Mouse (Mus musculus): ENCODE data around the gene Gm13889. TPM values are rescaled to one million over a fixed set of nuclear protein-coding genes. Genes with fewer than 3 reads are reported as not detected.
A peak's percentile ranks its signal among the peaks of the same experiment; 100 is the strongest.

Gene Gm13889
- polyA plus RNA-seq, 1 experiment from 2014 or later = 6.0 TPM

GRCm38 (mm10) chr2:93957785-93958175, 779 bp upstream of the Gm13889 start:
- no peak overlapping the region for H3K27ac ChIP-seq (replicated peaks)
- WGBS = 41% methylated on average over 8 of the region's 8 CpGs
- H3K4me2 ChIP-seq (replicated peaks) = peak overlapping the region; percentile 93
- H3K9ac ChIP-seq = no peak overlapping the region
- no peak for ATAC-seq (ENCODE audit: insufficient number of reproducible peaks, low FRiP score, low TSS enrichment, low read depth)
- H3K4me3 ChIP-seq (replicated peaks) = peak overlapping the region; percentile 62; the same call in 1 of the 2 replicates
- no peaks in the 10 kb centered on the region for H3K9me3 ChIP-seq (replicated peaks)
- H3K36me3 ChIP-seq = no peaks in the 10 kb centered on the region
- H3K27me3 ChIP-seq = peaks cover 56% of the 10 kb centered on the region
- H3K4me1 ChIP-seq = peaks cover 28% of the 10 kb centered on the region

- Histone ChIP-seq H3K4me2 (replicated peaks) (peak overlapping the region; percentile 93), H3K27me3 (peaks cover 56% of the 10 kb centered on the region), H3K4me3 (replicated peaks) (peak overlapping the region; percentile 62), H3K4me1 (peaks cover 28% of the 10 kb centered on the region), H3K9me3 (replicated peaks) (no peaks in the 10 kb centered on the region), H3K9ac (peak overlapping the region; percentile 29), H3K27ac (replicated peaks) (peak overlapping the region; percentile 61), H3K36me3 (no peaks in the 10 kb centered on the region)
- peak; percentile 52 for ATAC-seq (ENCODE audit: insufficient number of reproducible peaks, low FRiP score, low TSS enrichment, low read depth)
- WGBS = under 1% methylated on average over 44 of the region's 44 CpGs
Observed at GRCm38 (mm10) chr2:93956331-93956801, 635 bp downstream of the Gm13889 start.

- no peak for ATAC-seq (ENCODE audit: insufficient number of reproducible peaks, low FRiP score, low TSS enrichment, low read depth)
- H3K36me3 ChIP-seq = no peaks in the 10 kb centered on the region
- H3K9ac ChIP-seq = peak overlapping the region; percentile 29
- H3K4me3 ChIP-seq (replicated peaks) = peak overlapping the region; percentile 62
- H3K9me3 ChIP-seq (replicated peaks) = no peaks in the 10 kb centered on the region
- peak overlapping the region; percentile 61; the same call in 1 of the 2 replicates for H3K27ac ChIP-seq (replicated peaks)
- under 1% methylated on average over 31 of the region's 31 CpGs for WGBS
- H3K4me1 ChIP-seq = peaks cover 28% of the 10 kb centered on the region
- H3K27me3 ChIP-seq = peaks cover 56% of the 10 kb centered on the region
- H3K4me2 ChIP-seq (replicated peaks) = peak overlapping the region; percentile 93
Observed at GRCm38 (mm10) chr2:93955886-93956285, 1.1 kb downstream of the Gm13889 start.

GRCm38 (mm10) chr2:93954781-93955578, 2.0 kb downstream of the Gm13889 start:
- ATAC-seq (ENCODE audit: insufficient number of reproducible peaks, low FRiP score, low TSS enrichment, low read depth) = no peak
- 1% methylated on average over 32 of the region's 32 CpGs for WGBS
- Histone ChIP-seq H3K4me1 (peaks cover 28% of the 10 kb centered on the region), H3K36me3 (no peaks in the 10 kb centered on the region), H3K9me3 (replicated peaks) (no peaks in the 10 kb centered on the region), H3K27me3 (peaks cover 56% of the 10 kb centered on the region), H3K27ac (replicated peaks) (no peak overlapping the region), H3K4me2 (replicated peaks) (peak overlapping the region; percentile 93), H3K4me3 (replicated peaks) (peak overlapping the region; percentile 62), H3K9ac (0 out of 2 replicates have a peak overlapping the region, but pooled peaks have one; percentile 12)

- WGBS = 82% methylated on average over 9 of the region's 9 CpGs
- H3K4me3 ChIP-seq (replicated peaks) = no peak overlapping the region
Observed at GRCm38 (mm10) chr2:93953726-93954125, 3.3 kb downstream of the Gm13889 start.

GRCm38 (mm10) chr2:93946976-93947375, 10.0 kb downstream of the Gm13889 start:
- no peak overlapping the region for H3K4me2 ChIP-seq (replicated peaks)
- no peak overlapping the region for H3K4me3 ChIP-seq (replicated peaks)
- no peaks in the 10 kb centered on the region for H3K36me3 ChIP-seq
- H3K9ac ChIP-seq = no peak overlapping the region
- ATAC-seq (ENCODE audit: insufficient number of reproducible peaks, low FRiP score, low TSS enrichment, low read depth) = no peak
- no peaks in the 10 kb centered on the region for H3K27me3 ChIP-seq
- H3K4me1 ChIP-seq = peaks cover 3% of the 10 kb centered on the region; the same call in 1 of the 2 replicates
- WGBS = 47% methylated on average over 5 of the region's 5 CpGs
- H3K27ac ChIP-seq (replicated peaks) = no peak overlapping the region
- H3K9me3 ChIP-seq (replicated peaks) = no peaks in the 10 kb centered on the region; the same call in 1 of the 2 replicates

More at GRCm38 (mm10) chr2:93953726-93954125, 3.3 kb downstream of the Gm13889 start:
- H3K4me2 ChIP-seq (replicated peaks) = no peak overlapping the region
- no peaks in the 10 kb centered on the region for H3K9me3 ChIP-seq (replicated peaks)
- no peaks in the 10 kb centered on the region for H3K36me3 ChIP-seq
- ATAC-seq (ENCODE audit: insufficient number of reproducible peaks, low FRiP score, low TSS enrichment, low read depth) = no peak
- H3K4me1 ChIP-seq = peaks cover 28% of the 10 kb centered on the region
- H3K9ac ChIP-seq = no peak overlapping the region
- H3K27ac ChIP-seq (replicated peaks) = no peak overlapping the region
- H3K27me3 ChIP-seq = peaks cover 54% of the 10 kb centered on the region

GRCm38 (mm10) chr2:93944855-93945254, 12.1 kb downstream of the Gm13889 start:
- no peak overlapping the region for H3K9ac ChIP-seq
- 82% methylated on average over 4 of the region's 4 CpGs for WGBS
- H3K27ac ChIP-seq (replicated peaks) = no peak overlapping the region
- ATAC-seq (ENCODE audit: insufficient number of reproducible peaks, low FRiP score, low TSS enrichment, low read depth) = no peak
- no peaks in the 10 kb centered on the region for H3K27me3 ChIP-seq
- H3K4me3 ChIP-seq (replicated peaks) = no peak overlapping the region
- peaks cover 7% of the 10 kb centered on the region; the same call in 1 of the 2 replicates for H3K4me1 ChIP-seq
- no peaks in the 10 kb centered on the region for H3K36me3 ChIP-seq
- H3K9me3 ChIP-seq (replicated peaks) = no peaks in the 10 kb centered on the region; the same call in 1 of the 2 replicates
- H3K4me2 ChIP-seq (replicated peaks) = no peak overlapping the region

GRCm38 (mm10) chr2:93944099-93944498, 12.9 kb downstream of the Gm13889 start:
- Histone ChIP-seq H3K27me3 (no peaks in the 10 kb centered on the region), H3K4me2 (replicated peaks) (no peak overlapping the region), H3K36me3 (no peaks in the 10 kb centered on the region), H3K4me1 (peaks cover 7% of the 10 kb centered on the region; the same call in 1 of the 2 replicates), H3K9me3 (replicated peaks) (no peaks in the 10 kb centered on the region; the same call in 1 of the 2 replicates), H3K9ac (no peak overlapping the region), H3K4me3 (replicated peaks) (no peak overlapping the region), H3K27ac (replicated peaks) (no peak overlapping the region)
- no peak for ATAC-seq (ENCODE audit: insufficient number of reproducible peaks, low FRiP score, low TSS enrichment, low read depth)
- 84% methylated on average over 2 of the region's 2 CpGs for WGBS

- H3K9ac ChIP-seq = no peak overlapping the region
- H3K9me3 ChIP-seq (replicated peaks) = no peaks in the 10 kb centered on the region; the same call in 1 of the 2 replicates
- no peak overlapping the region for H3K27ac ChIP-seq (replicated peaks)
- H3K4me1 ChIP-seq = peaks cover 7% of the 10 kb centered on the region; the same call in 1 of the 2 replicates
- no peak overlapping the region for H3K4me2 ChIP-seq (replicated peaks)
- no peaks in the 10 kb centered on the region for H3K27me3 ChIP-seq
- no peaks in the 10 kb centered on the region for H3K36me3 ChIP-seq
- ATAC-seq (ENCODE audit: insufficient number of reproducible peaks, low FRiP score, low TSS enrichment, low read depth) = no peak
- 67% methylated on average over 11 of the region's 11 CpGs for WGBS
- no peak overlapping the region for H3K4me3 ChIP-seq (replicated peaks)
Observed at GRCm38 (mm10) chr2:93941670-93942069, 15.3 kb downstream of the Gm13889 start.

GRCm38 (mm10) chr2:93938534-93938933, 18.5 kb downstream of the Gm13889 start:
- Histone ChIP-seq H3K4me3 (replicated peaks) (no peak overlapping the region), H3K9me3 (replicated peaks) (no peaks in the 10 kb centered on the region; the same call in 1 of the 2 replicates), H3K36me3 (no peaks in the 10 kb centered on the region), H3K4me2 (replicated peaks) (no peak overlapping the region), H3K27ac (replicated peaks) (no peak overlapping the region), H3K4me1 (peaks cover 4% of the 10 kb centered on the region; the same call in 1 of the 2 replicates), H3K9ac (no peak overlapping the region), H3K27me3 (0 out of 2 replicates have a peak, but pooled peaks cover 3% of the 10 kb centered on the region)
- 72% methylated on average over 9 of the region's 9 CpGs for WGBS
- ATAC-seq (ENCODE audit: insufficient number of reproducible peaks, low FRiP score, low TSS enrichment, low read depth) = no peak

GRCm38 (mm10) chr2:93928866-93929265, 28.1 kb downstream of the Gm13889 start:
- Histone ChIP-seq H3K9ac (no peak overlapping the region), H3K4me3 (replicated peaks) (no peak overlapping the region), H3K4me2 (replicated peaks) (no peak overlapping the region), H3K9me3 (replicated peaks) (no peaks in the 10 kb centered on the region), H3K27me3 (no peaks in the 10 kb centered on the region), H3K27ac (replicated peaks) (no peak overlapping the region), H3K36me3 (no peaks in the 10 kb centered on the region), H3K4me1 (no peaks in the 10 kb centered on the region)
- 83% methylated on average over 10 of the region's 10 CpGs for WGBS
- no peak for ATAC-seq (ENCODE audit: insufficient number of reproducible peaks, low FRiP score, low TSS enrichment, low read depth)
